Mouse (Mus musculus): ENCODE results near the gene Pdzrn4. TPM values are rescaled to one million over a fixed set of nuclear protein-coding genes. Genes with fewer than 3 reads are reported as not detected.

Pdzrn4 gene
- polyA plus RNA-seq, 1 experiment from 2014 or later, result 0.03 TPM

DNA sequence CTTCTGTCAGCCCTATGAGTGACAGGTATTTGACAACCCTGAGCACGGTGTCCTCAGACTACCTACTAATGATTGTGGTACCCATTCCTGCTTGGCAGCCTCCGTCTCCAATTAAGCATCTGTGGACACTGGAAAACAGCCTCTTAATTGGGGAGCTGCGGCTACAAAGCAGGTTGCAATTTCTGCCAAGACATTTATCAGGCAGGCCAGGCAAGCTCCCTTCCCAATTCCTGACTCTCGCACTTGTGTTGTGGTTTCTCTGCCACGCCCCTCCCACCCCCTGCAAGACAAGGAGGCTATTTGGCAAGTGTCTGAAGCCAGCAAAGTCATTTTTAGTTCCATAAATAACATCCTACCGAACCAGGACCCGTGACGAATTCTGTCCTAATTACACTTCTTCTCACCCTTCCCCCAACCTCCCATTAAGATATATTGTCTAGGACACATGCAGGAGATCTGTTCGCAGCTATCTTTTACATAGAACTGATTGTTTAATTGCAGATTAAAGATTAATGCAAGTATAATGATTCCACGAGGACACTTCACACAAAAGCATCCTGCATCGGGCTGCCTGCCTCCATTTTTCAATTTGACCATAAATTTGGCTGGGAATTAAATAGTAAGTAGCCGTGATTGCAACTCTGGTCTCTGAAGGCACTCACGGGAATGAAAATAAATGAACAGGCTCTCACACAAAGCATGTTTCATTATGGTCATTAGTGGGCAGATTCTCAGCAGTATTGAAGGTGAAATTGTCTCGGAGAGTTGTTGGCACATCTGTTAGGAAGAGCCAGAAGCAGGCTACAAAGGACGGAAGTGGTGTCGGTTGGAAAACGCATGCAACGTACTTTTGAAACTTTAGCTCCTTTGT, 243.8 kb downstream of the Pdzrn4 start:
- DNase-seq (no peak), ATAC-seq (ENCODE audit: low read depth) (no peak)
- no peaks in the 10 kb centered on the region for H3K4me1 ChIP-seq (replicated peaks)
- H3K9ac ChIP-seq, result no peak overlapping the region
- WGBS (ENCODE audit: insufficient replicate concordance), result 46% methylated on average over 18 of the region's 18 CpGs
- H3K9me3 ChIP-seq (replicated peaks), result no peaks in the 10 kb centered on the region
- no peaks in the 10 kb centered on the region for H3K36me3 ChIP-seq
- no peak overlapping the region for H3K4me2 ChIP-seq
- H3K27me3 ChIP-seq, result no peaks in the 10 kb centered on the region
- no peak overlapping the region for H3K27ac ChIP-seq
- H3K4me3 ChIP-seq (replicated peaks), result no peak overlapping the region

DNA sequence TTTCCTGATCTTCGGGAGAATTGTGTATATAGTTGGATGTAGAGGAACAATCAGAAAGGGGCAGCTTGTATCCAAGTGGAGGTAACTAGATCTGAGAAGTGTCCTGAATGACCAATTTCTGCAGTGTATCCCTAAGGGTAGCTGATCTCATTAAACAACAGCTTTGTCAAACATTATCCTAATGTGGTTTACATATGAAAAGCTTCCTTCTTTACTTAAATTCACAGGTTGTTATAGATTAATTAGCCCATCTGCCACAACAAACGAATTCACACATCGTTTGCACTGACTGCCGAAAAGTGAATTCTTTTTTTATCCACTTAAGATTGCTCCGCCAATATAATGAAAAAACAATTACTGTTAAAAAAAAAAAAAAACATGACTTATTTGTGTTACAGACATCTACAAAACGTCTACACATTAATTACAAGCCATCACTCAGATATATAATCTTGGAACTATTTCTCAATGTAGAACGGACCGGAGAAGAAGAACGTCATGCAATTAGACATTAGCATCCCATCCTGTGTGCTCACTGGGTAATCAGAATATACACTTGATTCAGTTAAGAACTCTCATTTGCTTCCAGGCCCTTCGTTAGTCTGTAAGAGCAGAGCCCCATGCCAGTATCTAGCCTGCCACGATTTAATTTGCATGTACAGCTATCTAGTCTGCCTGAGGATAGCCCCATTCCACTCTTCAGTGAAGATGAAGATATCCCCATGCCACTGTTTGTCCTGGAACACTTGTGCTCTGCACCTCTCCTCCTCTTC, 274.8 kb downstream of the Pdzrn4 start:
- H3K27ac ChIP-seq, result no peak overlapping the region
- no peak for DNase-seq
- H3K9ac ChIP-seq, result no peak overlapping the region
- no peak overlapping the region for H3K4me2 ChIP-seq
- H3K4me3 ChIP-seq (replicated peaks), result no peak overlapping the region
- no peaks in the 10 kb centered on the region for H3K27me3 ChIP-seq
- ATAC-seq (ENCODE audit: low read depth), result no peak
- H3K9me3 ChIP-seq (replicated peaks), result no peaks in the 10 kb centered on the region
- H3K36me3 ChIP-seq, result no peaks in the 10 kb centered on the region
- no peaks in the 10 kb centered on the region for H3K4me1 ChIP-seq (replicated peaks)
- WGBS (ENCODE audit: insufficient replicate concordance), result 65% methylated on average over 11 of the region's 11 CpGs

DNA sequence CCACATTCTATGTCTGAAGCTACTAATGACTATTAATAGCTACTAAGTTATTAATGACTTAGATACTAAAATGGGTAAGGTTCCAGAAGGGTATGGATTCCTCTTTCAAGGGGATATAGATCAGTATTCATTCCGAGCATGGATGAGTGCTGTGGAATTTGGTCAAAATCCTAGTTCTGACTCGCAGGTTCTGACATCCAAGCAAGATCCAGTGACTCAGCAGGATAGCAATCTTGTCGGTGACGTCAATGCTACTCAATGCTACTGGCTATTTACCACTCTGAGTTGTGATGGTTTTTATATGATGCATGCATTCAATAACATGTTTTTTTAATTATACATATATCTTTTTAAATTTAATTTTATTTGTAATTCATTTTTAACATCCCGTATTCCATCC, 279.4 kb downstream of the Pdzrn4 start:
- 61% methylated on average over 5 of the region's 5 CpGs for WGBS (ENCODE audit: insufficient replicate concordance)
- H3K36me3 ChIP-seq, result no peaks in the 10 kb centered on the region
- ATAC-seq (ENCODE audit: low read depth) (no peak), DNase-seq (no peak)
- no peak overlapping the region for H3K27ac ChIP-seq
- no peak overlapping the region for H3K9ac ChIP-seq
- H3K27me3 ChIP-seq, result no peaks in the 10 kb centered on the region
- H3K4me1 ChIP-seq (replicated peaks), result no peaks in the 10 kb centered on the region
- no peak overlapping the region for H3K4me3 ChIP-seq (replicated peaks)
- H3K9me3 ChIP-seq (replicated peaks), result no peaks in the 10 kb centered on the region
- no peak overlapping the region for H3K4me2 ChIP-seq

DNA sequence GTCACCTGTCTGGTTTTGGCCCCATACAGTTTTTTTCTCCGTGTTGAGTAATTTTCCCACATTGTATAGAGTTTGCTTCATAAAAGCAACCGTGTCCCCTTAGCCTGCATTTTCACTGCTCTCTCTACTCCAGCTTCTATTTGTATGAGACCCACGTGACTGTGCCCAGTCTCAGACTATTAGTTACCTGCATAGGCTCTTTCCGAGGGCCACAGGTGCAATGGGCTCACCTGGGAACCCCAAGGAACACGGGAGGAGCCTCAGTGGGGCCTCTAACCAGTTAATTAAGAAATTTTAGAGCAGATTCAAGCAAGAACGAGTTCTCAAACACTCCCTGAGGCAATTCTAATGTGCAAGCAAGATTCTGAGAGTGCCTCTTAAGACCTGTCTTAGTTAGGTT, 281.7 kb downstream of the Pdzrn4 start:
- ATAC-seq (ENCODE audit: low read depth), result no peak
- Histone ChIP-seq H3K36me3 (no peaks in the 10 kb centered on the region), H3K4me3 (replicated peaks) (no peak overlapping the region), H3K27me3 (no peaks in the 10 kb centered on the region), H3K27ac (no peak overlapping the region), H3K9ac (no peak overlapping the region), H3K4me2 (no peak overlapping the region), H3K9me3 (replicated peaks) (no peaks in the 10 kb centered on the region), H3K4me1 (replicated peaks) (no peaks in the 10 kb centered on the region)
- 50% methylated on average over 6 of the region's 6 CpGs for WGBS (ENCODE audit: insufficient replicate concordance)
- no peak for DNase-seq

DNA sequence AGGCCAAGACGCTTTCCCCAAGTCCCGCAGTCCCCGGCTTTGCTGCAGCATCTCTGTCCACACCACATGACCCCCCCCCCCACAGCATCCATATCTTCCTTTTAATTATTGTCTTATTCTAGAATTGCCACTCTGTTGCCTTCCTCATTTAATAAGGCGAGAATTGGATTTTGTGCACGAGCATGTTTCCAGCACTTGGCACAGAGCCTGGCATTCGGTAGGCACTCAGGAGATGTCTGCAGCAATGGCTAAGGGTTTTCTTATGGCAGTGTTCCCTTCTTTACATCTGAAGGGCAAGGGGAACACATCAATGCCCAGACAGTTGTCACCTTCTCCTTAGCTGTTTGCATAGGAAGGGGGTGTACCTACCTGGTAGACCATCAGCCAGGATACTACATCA, 282.9 kb downstream of the Pdzrn4 start:
- Histone ChIP-seq H3K4me2 (no peak overlapping the region), H3K27me3 (no peaks in the 10 kb centered on the region), H3K36me3 (no peaks in the 10 kb centered on the region), H3K4me1 (replicated peaks) (no peaks in the 10 kb centered on the region), H3K27ac (no peak overlapping the region), H3K9ac (no peak overlapping the region), H3K4me3 (replicated peaks) (no peak overlapping the region), H3K9me3 (replicated peaks) (no peaks in the 10 kb centered on the region)
- ATAC-seq (ENCODE audit: low read depth) (no peak), DNase-seq (no peak)
- WGBS (ENCODE audit: insufficient replicate concordance), result 76% methylated on average over 6 of the region's 6 CpGs

DNA sequence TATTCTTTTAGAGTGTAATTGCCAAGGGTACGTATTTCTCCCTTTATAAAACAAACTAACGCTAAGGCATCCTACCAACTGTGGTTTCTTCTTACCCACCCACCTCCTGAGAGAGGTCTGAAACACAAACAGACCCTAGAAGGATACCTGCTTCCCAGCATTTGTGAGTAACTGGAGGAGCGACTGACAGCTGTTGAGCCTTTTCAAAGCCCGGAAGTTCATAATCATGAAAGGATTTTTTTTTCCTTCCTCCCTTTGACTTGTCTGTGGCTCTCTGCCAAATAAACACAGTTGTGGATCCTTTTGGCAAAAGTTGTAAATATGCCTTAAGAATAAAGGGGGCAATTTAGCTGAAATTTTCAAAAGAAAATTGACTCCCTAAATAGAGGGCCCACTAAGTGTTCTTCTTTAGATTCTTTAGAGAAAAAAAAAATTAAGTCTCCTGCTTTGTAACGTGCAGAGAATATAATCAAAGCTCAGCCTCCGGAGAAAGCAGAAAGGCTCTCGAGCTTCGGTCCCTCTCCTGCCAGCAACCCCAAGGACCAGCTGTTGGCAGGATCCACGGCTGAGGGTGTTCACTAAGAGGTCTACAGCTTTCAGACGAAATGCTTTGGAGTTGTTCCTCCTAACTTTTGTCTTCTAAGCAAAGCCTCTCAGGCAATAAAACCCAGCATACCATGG, 299.7 kb downstream of the Pdzrn4 start:
- ATAC-seq (ENCODE audit: low read depth) (no peak), DNase-seq (no peak)
- no peak overlapping the region for H3K9ac ChIP-seq
- peaks cover 7% of the 10 kb centered on the region; the same call in 1 of the 2 replicates for H3K9me3 ChIP-seq (replicated peaks)
- no peak overlapping the region for H3K4me3 ChIP-seq (replicated peaks)
- H3K27ac ChIP-seq, result no peak overlapping the region
- H3K4me2 ChIP-seq, result no peak overlapping the region
- 53% methylated on average over 10 of the region's 10 CpGs for WGBS (ENCODE audit: insufficient replicate concordance)
- no peaks in the 10 kb centered on the region for H3K27me3 ChIP-seq
- no peaks in the 10 kb centered on the region for H3K4me1 ChIP-seq (replicated peaks)
- H3K36me3 ChIP-seq, result no peaks in the 10 kb centered on the region

DNA sequence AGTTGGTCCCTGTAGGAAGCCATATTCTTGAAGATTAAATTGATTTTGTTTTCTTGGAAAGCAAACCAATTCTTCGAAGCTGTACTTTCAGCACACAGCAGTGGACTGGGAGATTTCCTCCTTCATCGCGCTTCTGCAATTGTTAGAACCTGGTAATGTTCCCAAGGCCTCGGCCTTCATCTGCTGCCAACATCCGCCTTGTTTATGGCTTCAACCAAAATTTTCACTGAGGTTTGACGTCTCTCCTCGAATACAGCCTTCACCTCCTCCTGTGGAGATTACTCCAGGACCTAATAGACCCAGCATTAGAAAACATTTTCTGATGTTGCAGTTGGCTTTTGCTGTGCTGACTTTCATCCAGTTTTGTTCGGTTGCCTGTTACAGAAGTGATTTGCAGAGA, 307.5 kb downstream of the Pdzrn4 start:
- WGBS (ENCODE audit: insufficient replicate concordance), result 65% methylated on average over 8 of the region's 8 CpGs
- no peak for DNase-seq

DNA sequence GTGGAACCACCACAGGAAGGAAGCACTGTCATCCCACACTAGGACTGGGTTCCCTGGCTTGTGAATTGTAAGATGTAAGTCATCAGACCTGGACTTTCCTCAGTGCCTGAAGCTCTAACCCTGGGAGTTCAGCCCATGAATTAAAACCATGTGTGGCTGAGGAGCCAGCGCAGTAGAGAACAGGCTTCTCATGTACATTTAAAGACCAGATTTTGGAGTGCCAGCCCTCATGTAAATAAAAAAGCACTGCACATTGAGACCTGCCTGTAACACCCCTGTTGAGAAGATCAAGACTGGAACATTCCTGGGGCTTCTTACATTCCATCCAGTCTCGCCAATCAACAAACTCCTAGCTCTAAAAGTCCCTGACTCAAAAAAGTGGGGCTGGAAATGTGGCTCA, 342.0 kb downstream of the Pdzrn4 start:
- Histone ChIP-seq H3K36me3 (no peaks in the 10 kb centered on the region), H3K27ac (no peak overlapping the region), H3K4me2 (no peak overlapping the region), H3K4me1 (replicated peaks) (no peaks in the 10 kb centered on the region), H3K9ac (no peak overlapping the region), H3K27me3 (no peaks in the 10 kb centered on the region), H3K4me3 (replicated peaks) (no peak overlapping the region), H3K9me3 (replicated peaks) (peaks cover 4% of the 10 kb centered on the region)
- ATAC-seq (ENCODE audit: low read depth) (no peak), DNase-seq (no peak)
- 56% methylated on average over 2 of the region's 2 CpGs for WGBS (ENCODE audit: insufficient replicate concordance)

More for the DNA sequence above, 307.5 kb downstream of the Pdzrn4 start:
- Histone ChIP-seq H3K27ac (no peak overlapping the region), H3K27me3 (no peaks in the 10 kb centered on the region), H3K4me3 (replicated peaks) (no peak overlapping the region), H3K9me3 (replicated peaks) (no peaks in the 10 kb centered on the region), H3K36me3 (no peaks in the 10 kb centered on the region), H3K4me2 (no peak overlapping the region), H3K4me1 (replicated peaks) (no peaks in the 10 kb centered on the region), H3K9ac (no peak overlapping the region)
- ATAC-seq (ENCODE audit: low read depth), result no peak

DNA sequence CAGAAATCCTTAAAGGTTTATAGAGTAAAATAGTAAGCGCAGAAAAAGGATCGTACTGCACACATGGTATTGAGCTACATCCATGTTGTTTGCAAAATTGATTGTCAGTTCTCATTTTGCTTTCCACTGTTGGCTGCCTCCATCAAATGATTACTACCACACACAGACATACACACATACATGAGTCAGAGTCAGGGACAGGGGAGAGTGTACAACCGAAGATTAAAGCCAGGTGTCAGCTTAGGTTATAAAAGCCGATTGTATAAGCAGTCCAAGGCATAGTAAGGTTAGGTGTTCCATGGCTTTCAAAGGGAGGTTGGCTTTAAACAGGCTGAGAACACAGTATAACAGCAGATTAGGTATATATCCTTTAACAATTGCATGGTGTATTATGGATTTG, 343.2 kb downstream of the Pdzrn4 start:
- Histone ChIP-seq H3K4me2 (no peak overlapping the region), H3K27ac (no peak overlapping the region), H3K4me3 (replicated peaks) (no peak overlapping the region), H3K36me3 (no peaks in the 10 kb centered on the region), H3K4me1 (replicated peaks) (no peaks in the 10 kb centered on the region), H3K27me3 (no peaks in the 10 kb centered on the region), H3K9me3 (replicated peaks) (peaks cover 4% of the 10 kb centered on the region), H3K9ac (no peak overlapping the region)
- ATAC-seq (ENCODE audit: low read depth) (no peak), DNase-seq (no peak)
- WGBS (ENCODE audit: insufficient replicate concordance), result 69% methylated on average over 4 of the region's 4 CpGs

DNA sequence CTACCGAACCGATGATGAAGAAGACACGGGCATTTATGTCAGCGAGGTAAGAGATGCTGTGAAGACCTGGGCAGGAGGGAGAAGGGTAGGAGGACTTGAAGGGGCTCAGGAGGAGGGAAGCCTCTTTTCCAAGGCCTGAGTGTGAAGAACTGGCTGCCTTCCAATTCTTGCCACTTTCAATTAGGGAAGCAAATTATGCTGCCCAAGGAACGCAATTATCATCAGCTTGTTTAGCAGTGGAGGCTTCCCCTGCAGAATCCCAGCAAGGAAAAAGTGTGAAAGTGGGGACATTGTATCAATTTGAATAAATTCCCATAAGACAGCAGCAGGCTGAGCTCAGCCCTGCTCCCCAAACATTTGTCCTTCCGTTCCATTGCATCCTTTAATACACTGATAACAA, 346.9 kb downstream of the Pdzrn4 start:
- no peak overlapping the region for H3K4me2 ChIP-seq

DNA sequence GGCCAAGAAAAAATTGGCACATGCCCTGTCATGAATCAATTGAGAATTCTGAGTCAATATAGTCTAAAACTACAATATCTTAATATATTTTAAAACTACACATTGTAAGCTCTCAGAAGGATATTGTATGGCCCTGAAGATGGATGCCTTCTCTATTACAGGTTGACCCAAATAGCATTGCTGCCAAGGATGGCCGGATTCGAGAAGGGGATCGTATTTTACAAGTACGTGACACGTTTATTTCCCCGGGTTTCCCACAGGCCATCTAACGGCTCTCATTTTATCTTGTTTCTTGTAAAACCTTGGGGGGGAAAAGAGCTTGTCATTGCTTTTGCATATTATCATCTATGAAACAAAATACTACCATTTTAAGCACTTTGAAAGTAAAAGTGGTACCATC, 349.4 kb downstream of the Pdzrn4 start:
- ATAC-seq (ENCODE audit: low read depth), result no peak

More for the DNA sequence above, 346.9 kb downstream of the Pdzrn4 start:
- Histone ChIP-seq H3K4me1 (replicated peaks) (no peaks in the 10 kb centered on the region), H3K36me3 (no peaks in the 10 kb centered on the region), H3K9ac (no peak overlapping the region), H3K4me3 (replicated peaks) (no peak overlapping the region), H3K9me3 (replicated peaks) (peaks cover 7% of the 10 kb centered on the region), H3K27ac (no peak overlapping the region), H3K27me3 (no peaks in the 10 kb centered on the region)
- WGBS (ENCODE audit: insufficient replicate concordance), result 67% methylated on average over 6 of the region's 6 CpGs
- DNase-seq (no peak), ATAC-seq (ENCODE audit: low read depth) (no peak)

More for the DNA sequence above, 349.4 kb downstream of the Pdzrn4 start:
- H3K4me3 ChIP-seq (replicated peaks), result no peak overlapping the region
- 73% methylated on average over 7 of the region's 7 CpGs for WGBS (ENCODE audit: insufficient replicate concordance)
- no peak for DNase-seq
- no peak overlapping the region for H3K4me2 ChIP-seq
- no peak overlapping the region for H3K9ac ChIP-seq
- peaks cover 7% of the 10 kb centered on the region for H3K9me3 ChIP-seq (replicated peaks)
- H3K4me1 ChIP-seq (replicated peaks), result no peaks in the 10 kb centered on the region
- no peaks in the 10 kb centered on the region for H3K36me3 ChIP-seq
- no peaks in the 10 kb centered on the region for H3K27me3 ChIP-seq
- no peak overlapping the region for H3K27ac ChIP-seq

Data from liver, embryonic 13.5 days (tissue).